Mouse (Mus musculus): ENCODE data around the gene Zfp148. TPM values are rescaled to one million over a fixed set of nuclear protein-coding genes. Genes with fewer than 3 reads are reported as not detected.
"Not testable (repeated sequence)": the region's sequence is repeated elsewhere in the genome, so short reads cannot be mapped to it uniquely, and the experiment has no call there.

Zfp148 gene
- polyA plus RNA-seq, 1 experiment from 2014 or later = 36.6 TPM

DNA sequence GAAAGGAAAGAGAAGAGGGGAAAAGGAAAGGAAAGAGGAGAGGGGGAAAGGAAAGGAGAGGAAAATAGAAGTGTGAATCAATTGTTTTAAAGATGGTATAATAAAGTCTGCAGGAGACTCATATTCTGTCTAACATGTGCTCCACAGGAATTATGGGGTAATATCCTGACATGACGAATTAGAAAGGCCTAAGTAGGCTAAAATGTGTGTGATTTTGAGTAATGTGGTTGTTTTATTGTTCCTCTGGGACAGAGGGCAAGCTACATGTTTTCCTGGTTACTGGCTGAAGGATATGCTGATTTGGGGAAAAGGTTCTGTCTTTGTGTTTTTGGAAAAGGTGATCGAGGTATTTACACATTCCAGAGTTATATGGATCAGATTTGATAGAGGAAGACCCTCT, 128.6 kb downstream of the Zfp148 start:
- H3K9me3 ChIP-seq; H3K4me2 ChIP-seq; H3K27me3 ChIP-seq (replicated peaks); ATAC-seq (ENCODE audit: extremely low read depth, insufficient number of reproducible peaks, low FRiP score, low TSS enrichment); H3K9ac ChIP-seq; H3K27ac ChIP-seq (replicated peaks); H3K4me1 ChIP-seq; H3K4me3 ChIP-seq: not testable (repeated sequence)
- H3K36me3 ChIP-seq = peaks cover 13% of the 10 kb centered on the region
- 78% methylated on average over 2 of the region's 2 CpGs for WGBS

DNA sequence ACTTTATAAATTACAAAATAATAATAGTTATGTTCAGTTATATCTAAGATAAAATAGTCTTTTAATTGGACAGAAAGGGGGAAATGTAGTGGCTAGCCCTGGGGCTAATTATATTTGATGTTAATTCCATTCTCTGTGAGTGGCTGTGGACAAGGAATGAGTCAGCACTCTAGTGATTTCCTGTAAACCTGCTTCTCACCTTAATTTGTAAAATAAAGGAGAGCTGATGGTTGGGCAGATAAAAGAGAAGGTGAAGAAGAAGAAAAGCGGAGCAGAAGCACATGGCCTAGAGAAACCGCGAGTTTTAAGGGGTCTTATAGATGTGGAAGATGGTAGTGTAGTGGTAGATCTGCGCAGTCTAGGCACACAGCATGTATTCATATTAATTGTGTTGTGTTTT, 130.2 kb downstream of the Zfp148 start:
- not testable (repeated sequence) for H3K27ac ChIP-seq (replicated peaks)

DNA sequence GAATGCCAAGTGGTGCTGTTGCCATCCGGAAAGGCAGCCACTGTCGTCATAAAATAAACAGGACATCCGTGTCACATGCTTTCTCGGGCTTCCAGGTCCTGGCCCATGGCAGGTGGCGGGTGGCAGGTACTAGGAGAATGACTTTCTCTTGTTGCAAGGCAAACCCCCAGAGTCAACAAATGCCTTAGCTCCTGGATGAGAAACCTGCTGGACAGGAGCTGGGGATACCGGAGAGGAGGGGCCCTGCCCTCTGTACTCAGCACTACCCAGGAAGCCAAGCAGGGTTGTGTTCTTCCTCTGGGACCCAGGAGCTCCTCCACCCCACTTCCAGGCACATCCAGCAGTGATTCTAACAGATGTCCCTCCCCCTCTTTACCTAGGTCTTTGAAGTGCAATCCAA, 131.9 kb downstream of the Zfp148 start:
- WGBS = 66% methylated on average over 6 of the region's 6 CpGs
- Histone ChIP-seq H3K27ac (replicated peaks) (no peak overlapping the region), H3K4me3 (no peak overlapping the region), H3K9me3 (no peaks in the 10 kb centered on the region), H3K27me3 (replicated peaks) (no peaks in the 10 kb centered on the region), H3K4me2 (no peak overlapping the region), H3K36me3 (no peaks in the 10 kb centered on the region), H3K4me1 (peaks cover 13% of the 10 kb centered on the region), H3K9ac (no peak overlapping the region)
- ATAC-seq (ENCODE audit: extremely low read depth, insufficient number of reproducible peaks, low FRiP score, low TSS enrichment) = no peak

More for the DNA sequence above, 130.2 kb downstream of the Zfp148 start:
- WGBS = 92% methylated on average over 4 of the region's 4 CpGs
- H3K27me3 ChIP-seq (replicated peaks); H3K4me3 ChIP-seq; H3K9ac ChIP-seq; H3K4me2 ChIP-seq; H3K4me1 ChIP-seq; H3K36me3 ChIP-seq; H3K9me3 ChIP-seq; ATAC-seq (ENCODE audit: extremely low read depth, insufficient number of reproducible peaks, low FRiP score, low TSS enrichment): not testable (repeated sequence)

DNA sequence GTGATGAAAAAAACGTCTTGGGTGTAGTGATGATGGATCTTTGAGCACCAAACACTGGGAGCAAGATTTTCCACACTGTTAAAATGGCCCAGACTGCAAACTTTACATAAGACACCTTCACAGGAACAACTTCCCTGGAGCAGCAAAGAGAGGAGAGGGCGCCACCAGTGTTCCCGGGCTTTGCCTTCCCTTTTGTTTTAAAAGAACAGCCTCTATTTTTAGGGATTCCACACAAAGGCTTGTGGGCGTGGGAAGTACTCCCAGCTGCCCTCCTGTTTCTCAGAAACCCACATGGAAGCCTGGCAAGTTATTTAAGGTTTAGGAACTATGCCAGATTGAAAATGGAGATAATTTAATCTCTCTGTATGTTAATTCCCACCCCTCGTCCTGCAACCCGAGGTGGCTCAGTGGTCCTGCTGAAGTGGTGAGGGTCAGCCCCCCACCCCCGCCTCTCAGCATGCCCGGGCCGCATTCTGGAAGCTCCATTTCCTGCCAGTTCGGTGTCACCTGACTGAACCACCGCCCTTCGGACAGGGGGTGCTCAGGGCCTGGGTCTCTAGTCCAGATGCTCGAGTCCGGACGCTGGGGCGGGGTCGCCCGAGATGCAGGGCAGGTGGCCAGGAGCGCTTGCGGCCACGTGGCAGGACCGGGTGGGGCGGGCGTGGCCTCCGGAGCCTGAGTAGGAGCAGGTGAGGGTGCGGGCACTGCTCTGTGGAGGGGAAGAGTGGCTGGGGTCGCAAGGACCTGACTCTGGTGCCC, 136.3 kb downstream of the Zfp148 start, which contains the start of gene Slc12a8:
Slc12a8 (plus strand) TSS at position 522 of the 759 bp plus-strand sequence.
- ATAC-seq (ENCODE audit: extremely low read depth, insufficient number of reproducible peaks, low FRiP score, low TSS enrichment) = no peak
- 7% methylated on average over 27 of the region's 27 CpGs for WGBS
- peak within 1 kb of the TSS; percentile 86 for H3K4me2 ChIP-seq
- H3K9ac ChIP-seq = peak within 1 kb of the TSS; percentile 74
- H3K9me3 ChIP-seq = no peaks in the 10 kb centered on the region
- peak within 1 kb of the TSS; percentile 53 for H3K4me3 ChIP-seq
- no peaks in the 10 kb centered on the region for H3K36me3 ChIP-seq
- H3K27me3 ChIP-seq (replicated peaks) = no peaks in the 10 kb centered on the region
- no peak within 1 kb of the TSS; the same call in 1 of the 2 replicates for H3K27ac ChIP-seq (replicated peaks)
- H3K4me1 ChIP-seq = peaks cover 21% of the 10 kb centered on the region

DNA sequence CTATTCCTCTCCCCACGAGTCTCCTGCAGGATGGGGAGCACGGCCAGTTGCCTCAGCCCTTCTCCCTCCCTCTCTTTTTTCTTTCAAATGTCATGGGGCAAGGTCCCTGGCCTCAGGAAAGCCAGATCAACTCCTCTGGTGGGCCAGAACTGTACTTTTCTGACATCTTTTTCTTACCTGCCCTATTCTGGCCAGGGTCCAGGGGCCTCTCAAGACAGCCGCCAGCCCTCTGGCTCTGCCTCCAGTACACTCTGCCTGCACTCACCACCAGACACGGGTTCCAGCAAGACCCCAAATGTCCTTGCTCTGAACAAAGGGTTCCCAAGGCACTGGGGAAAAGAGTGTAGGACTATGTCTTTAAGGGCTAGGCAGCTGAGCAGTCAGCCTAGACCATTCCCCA, 137.0 kb downstream of the Zfp148 start:
- H3K27ac ChIP-seq (replicated peaks) = no peak overlapping the region; the same call in 1 of the 2 replicates

DNA sequence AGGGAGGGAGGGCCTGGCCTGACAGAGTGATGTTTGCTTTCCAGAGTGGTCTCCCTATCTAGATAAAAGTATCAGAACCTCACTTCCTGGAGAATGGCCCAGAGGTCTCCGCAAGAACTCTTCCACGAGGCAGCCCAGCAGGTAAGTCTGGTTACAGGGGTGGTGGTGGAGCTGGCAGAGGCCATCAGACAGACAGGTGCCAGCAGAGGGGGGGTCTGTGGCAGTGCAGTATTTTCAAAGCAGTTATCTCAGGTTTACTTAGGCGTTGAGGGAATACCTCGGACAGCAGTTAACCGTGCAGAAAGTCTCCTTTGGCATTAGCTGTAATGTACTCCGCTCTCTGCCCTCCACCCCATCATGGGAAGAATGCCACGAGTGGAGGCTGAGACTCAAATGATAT, 137.6 kb downstream of the Zfp148 start:
- WGBS = 51% methylated on average over 7 of the region's 7 CpGs

More for the DNA sequence above, 137.0 kb downstream of the Zfp148 start:
- peak overlapping the region; percentile 53 for H3K4me3 ChIP-seq
- no peak overlapping the region; the same call in 1 of the 2 replicates for H3K9ac ChIP-seq
- H3K27me3 ChIP-seq (replicated peaks) = no peaks in the 10 kb centered on the region
- H3K9me3 ChIP-seq = no peaks in the 10 kb centered on the region
- H3K4me2 ChIP-seq = peak overlapping the region; percentile 86
- H3K4me1 ChIP-seq = peaks cover 21% of the 10 kb centered on the region
- ATAC-seq (ENCODE audit: extremely low read depth, insufficient number of reproducible peaks, low FRiP score, low TSS enrichment) = no peak
- WGBS = 24% methylated on average over 4 of the region's 4 CpGs
- H3K36me3 ChIP-seq = no peaks in the 10 kb centered on the region

DNA sequence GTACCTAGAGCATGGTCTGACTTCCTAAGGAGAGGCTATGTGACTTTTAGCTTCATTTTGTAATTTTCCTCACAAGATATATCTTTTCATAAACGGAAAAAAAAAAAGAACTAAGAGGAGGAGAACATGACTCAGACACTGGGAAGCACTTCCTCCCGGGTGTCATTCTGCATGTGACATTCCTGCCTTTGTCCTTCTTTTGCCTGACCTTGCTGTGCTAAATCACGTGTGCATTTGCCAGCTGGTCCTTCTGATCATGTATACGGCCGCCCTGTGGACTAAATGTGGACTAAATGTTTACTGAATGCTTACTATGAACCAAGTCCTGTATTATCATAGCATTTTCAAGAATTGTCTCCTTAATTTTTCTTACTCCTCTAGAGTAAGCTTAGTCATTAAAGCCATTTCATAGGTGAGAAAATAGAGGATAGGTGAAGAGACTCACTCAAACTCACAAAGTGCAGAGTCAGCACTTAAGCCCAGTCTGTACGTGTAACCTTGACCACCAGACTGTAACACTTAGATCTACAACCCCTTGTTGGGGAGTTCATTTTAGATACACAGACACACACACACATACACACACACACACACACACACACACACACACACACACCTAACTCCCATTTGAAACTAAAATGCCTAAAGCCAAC, 139.4 kb downstream of the Zfp148 start:
- ATAC-seq (ENCODE audit: extremely low read depth, insufficient number of reproducible peaks, low FRiP score, low TSS enrichment) = no peak

More for the DNA sequence above, 137.6 kb downstream of the Zfp148 start:
- no peaks in the 10 kb centered on the region for H3K36me3 ChIP-seq
- no peak for ATAC-seq (ENCODE audit: extremely low read depth, insufficient number of reproducible peaks, low FRiP score, low TSS enrichment)
- no peak overlapping the region; the same call in 1 of the 2 replicates for H3K27ac ChIP-seq (replicated peaks)
- no peaks in the 10 kb centered on the region for H3K27me3 ChIP-seq (replicated peaks)
- no peak overlapping the region for H3K4me2 ChIP-seq
- peaks cover 21% of the 10 kb centered on the region for H3K4me1 ChIP-seq
- no peaks in the 10 kb centered on the region for H3K9me3 ChIP-seq
- no peak overlapping the region for H3K4me3 ChIP-seq
- no peak overlapping the region for H3K9ac ChIP-seq

DNA sequence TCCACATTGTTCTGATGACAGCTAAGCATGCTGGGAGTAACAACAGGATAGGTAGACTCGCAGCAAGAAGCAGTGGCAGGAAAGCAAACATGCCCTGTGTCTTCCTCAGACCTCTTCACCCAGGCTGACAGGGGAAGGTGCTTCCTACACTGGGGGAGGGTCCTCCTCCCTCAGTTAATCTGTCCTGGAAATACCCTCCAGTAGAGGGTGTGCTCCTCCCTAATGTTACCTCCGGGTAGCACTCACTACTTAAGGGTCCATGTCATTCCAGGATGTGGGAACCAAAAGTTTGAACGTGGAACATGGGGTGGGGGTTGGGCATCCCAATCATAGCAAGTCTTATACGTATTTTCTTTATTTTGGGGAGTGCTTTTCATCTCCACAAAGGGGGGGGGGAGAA, 141.9 kb downstream of the Zfp148 start:
- no peak overlapping the region for H3K9ac ChIP-seq
- H3K27ac ChIP-seq (replicated peaks) = no peak overlapping the region
- 52% methylated on average over 4 of the region's 4 CpGs for WGBS
- H3K27me3 ChIP-seq (replicated peaks) = no peaks in the 10 kb centered on the region
- no peak overlapping the region for H3K4me2 ChIP-seq
- no peaks in the 10 kb centered on the region for H3K36me3 ChIP-seq
- no peak for ATAC-seq (ENCODE audit: extremely low read depth, insufficient number of reproducible peaks, low FRiP score, low TSS enrichment)
- H3K9me3 ChIP-seq = no peaks in the 10 kb centered on the region
- peaks cover 8% of the 10 kb centered on the region for H3K4me1 ChIP-seq
- H3K4me3 ChIP-seq = no peak overlapping the region

More for the DNA sequence above, 139.4 kb downstream of the Zfp148 start:
- Histone ChIP-seq H3K4me3 (no peak overlapping the region), H3K36me3 (no peaks in the 10 kb centered on the region), H3K4me1 (peaks cover 21% of the 10 kb centered on the region), H3K9ac (no peak overlapping the region), H3K27ac (replicated peaks) (no peak overlapping the region), H3K9me3 (no peaks in the 10 kb centered on the region), H3K4me2 (no peak overlapping the region), H3K27me3 (replicated peaks) (no peaks in the 10 kb centered on the region)
- WGBS = 56% methylated on average over 6 of the region's 6 CpGs

DNA sequence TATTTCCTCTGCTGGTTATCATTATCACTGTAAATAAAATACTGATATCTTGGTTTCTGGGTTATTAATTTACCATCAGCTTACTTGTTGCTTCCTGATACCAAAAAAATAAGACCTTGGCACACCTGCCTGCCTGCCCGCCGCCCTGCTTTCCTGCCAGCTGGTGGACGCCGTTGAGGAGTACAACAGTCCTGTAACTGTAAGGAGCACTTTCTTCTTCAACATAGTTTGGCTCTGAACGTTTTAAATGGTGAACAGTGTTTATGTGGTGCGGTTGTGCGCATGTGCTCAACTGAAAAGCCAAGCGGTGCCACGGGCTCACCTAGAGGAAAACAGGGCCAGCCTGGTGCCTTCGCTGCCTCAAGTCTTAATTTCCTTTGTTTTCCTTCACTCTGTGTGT, 142.9 kb downstream of the Zfp148 start:
- ATAC-seq (ENCODE audit: extremely low read depth, insufficient number of reproducible peaks, low FRiP score, low TSS enrichment) = no peak
- no peak overlapping the region for H3K4me2 ChIP-seq
- H3K4me3 ChIP-seq = no peak overlapping the region
- no peaks in the 10 kb centered on the region; the same call in 1 of the 2 replicates for H3K4me1 ChIP-seq
- no peak overlapping the region for H3K9ac ChIP-seq
- H3K27me3 ChIP-seq (replicated peaks) = no peaks in the 10 kb centered on the region
- peaks cover 5% of the 10 kb centered on the region; the same call in 1 of the 2 replicates for H3K9me3 ChIP-seq
- no peak overlapping the region for H3K27ac ChIP-seq (replicated peaks)
- WGBS = 73% methylated on average over 10 of the region's 10 CpGs
- H3K36me3 ChIP-seq = no peaks in the 10 kb centered on the region

DNA sequence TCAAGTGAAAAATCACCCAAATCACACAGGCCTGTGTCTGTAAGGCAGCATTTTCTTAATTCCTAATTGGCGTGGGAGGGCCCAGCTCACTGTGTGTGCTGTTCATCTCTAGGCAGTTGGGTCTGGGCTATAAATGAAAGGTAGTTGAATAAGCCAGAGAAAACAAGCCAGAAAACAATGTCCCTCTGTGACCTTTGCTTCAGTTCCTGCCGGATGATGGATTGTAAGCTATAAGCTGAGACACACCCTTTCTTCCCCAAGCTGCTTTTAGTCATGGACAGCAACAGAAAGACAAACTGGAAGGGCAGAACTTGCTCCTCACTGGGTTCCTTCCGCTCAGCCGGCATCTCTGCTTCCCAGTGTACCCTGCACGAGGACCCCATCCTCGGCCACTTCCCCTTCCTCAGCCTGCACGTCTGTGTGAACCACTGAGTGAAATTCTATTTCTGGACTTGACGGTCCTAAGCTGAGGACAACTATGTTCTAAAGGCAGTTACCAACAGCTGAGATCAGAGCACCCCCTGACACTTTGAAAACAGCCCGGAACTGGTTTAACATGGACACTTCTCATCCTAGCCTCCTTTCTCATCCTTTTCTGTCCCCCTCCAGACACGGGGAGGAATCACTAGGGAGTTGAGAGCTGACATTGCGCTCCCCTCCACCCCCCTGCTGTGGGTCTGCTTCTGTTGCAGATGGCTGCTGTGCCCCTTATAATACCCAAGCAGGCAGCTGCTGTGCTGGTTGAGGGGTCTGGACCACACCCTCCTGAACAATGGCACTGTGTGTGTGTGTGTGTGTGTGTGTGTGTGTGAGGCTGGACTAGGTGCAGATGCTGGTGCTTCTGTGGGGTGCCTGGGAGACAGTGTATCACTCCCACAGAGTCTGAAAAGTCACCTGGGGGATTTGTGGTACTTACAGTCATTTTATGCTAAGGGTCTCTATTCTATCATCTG, 149.1 kb downstream of the Zfp148 start:
- Histone ChIP-seq H3K4me3 (no peak overlapping the region), H3K9me3 (peaks cover 5% of the 10 kb centered on the region; the same call in 1 of the 2 replicates), H3K4me2 (no peak overlapping the region), H3K27me3 (replicated peaks) (no peaks in the 10 kb centered on the region), H3K27ac (replicated peaks) (no peak overlapping the region), H3K4me1 (no peaks in the 10 kb centered on the region), H3K9ac (no peak overlapping the region), H3K36me3 (no peaks in the 10 kb centered on the region)
- 57% methylated on average over 11 of the region's 11 CpGs for WGBS
- ATAC-seq (ENCODE audit: extremely low read depth, insufficient number of reproducible peaks, low FRiP score, low TSS enrichment) = no peak

DNA sequence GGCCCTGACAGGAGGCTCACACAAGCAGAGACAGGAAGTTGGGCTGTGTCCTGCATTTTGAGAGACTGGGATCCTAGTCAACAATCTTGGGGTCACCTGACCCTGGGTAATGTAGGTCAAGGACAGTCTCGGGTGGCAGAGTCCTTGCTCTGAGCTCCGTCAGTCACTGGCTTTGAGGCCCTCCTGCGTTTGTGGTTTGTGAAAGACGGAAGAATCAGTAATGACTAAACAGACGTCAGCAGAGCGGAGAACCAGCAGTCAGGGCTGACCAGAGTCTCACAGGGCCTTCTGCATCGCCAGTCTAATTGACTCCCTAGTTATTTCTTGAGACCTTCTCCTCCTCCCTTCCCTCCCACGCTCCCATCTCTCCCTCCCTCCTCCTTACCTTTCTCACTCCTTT, 150.5 kb downstream of the Zfp148 start:
- H3K9me3 ChIP-seq = peaks cover 5% of the 10 kb centered on the region; the same call in 1 of the 2 replicates
- WGBS = 67% methylated on average over 8 of the region's 8 CpGs
- H3K4me2 ChIP-seq = no peak overlapping the region
- no peak overlapping the region for H3K27ac ChIP-seq (replicated peaks)
- no peaks in the 10 kb centered on the region for H3K4me1 ChIP-seq
- no peak overlapping the region for H3K9ac ChIP-seq
- H3K36me3 ChIP-seq = no peaks in the 10 kb centered on the region
- no peak overlapping the region for H3K4me3 ChIP-seq
- H3K27me3 ChIP-seq (replicated peaks) = no peaks in the 10 kb centered on the region
- ATAC-seq (ENCODE audit: extremely low read depth, insufficient number of reproducible peaks, low FRiP score, low TSS enrichment) = no peak

Measured in heart, embryonic 13.5 days (tissue).